Mouse (Mus musculus): ENCODE data around the gene Ciita. TPM values are rescaled to one million over a fixed set of nuclear protein-coding genes. Genes with fewer than 3 reads are reported as not detected.

Ciita gene
- polyA plus RNA-seq, 1 experiment from 2014 or later: 0.35 TPM

- Histone ChIP-seq H3K9ac (ENCODE audit: low read length) (peak within 1 kb of the TSS; percentile 86), H3K36me3 (ENCODE audit: control insufficient read depth, insufficient read depth, low read length) (no peaks in the 10 kb centered on the region), H3K27ac (ENCODE audit: low read depth) (peak within 1 kb of the TSS; percentile 82), H3K4me1 (replicated peaks; ENCODE audit: control insufficient read depth, insufficient read depth, low read length) (peaks cover 35% of the 10 kb centered on the region), H3K4me3 (ENCODE audit: low read depth, low read length) (peak within 1 kb of the TSS; percentile 83), H3K9me3 (ENCODE audit: control insufficient read depth, low read length) (no peaks in the 10 kb centered on the region), H3K27me3 (replicated peaks; ENCODE audit: control insufficient read depth, insufficient read depth, low read length) (no peaks in the 10 kb centered on the region), H3K4me2 (ENCODE audit: low read length) (peak within 1 kb of the TSS; percentile 91)
- DNase-seq (ENCODE audit: low spot score) (peak; percentile 89), ATAC-seq (replicated peaks; ENCODE audit: low FRiP score, low TSS enrichment, low read depth) (peak; percentile 94)
- WGBS: under 1% methylated on average over 54 of the region's 61 CpGs
Observed at GRCm38 (mm10) chr16:10542698-10543365, 63.0 kb downstream of the Ciita start, which contains the start of gene Dexi. Gene Dexi (minus strand): TSS chr16:10543054.

GRCm38 (mm10) chr16:10544995-10545622, 65.2 kb downstream of the Ciita start, which contains the start of gene Clec16a:
Gene Clec16a (plus strand): TSS chr16:10545339.
- Histone ChIP-seq H3K4me3 (ENCODE audit: low read depth, low read length) (peak within 1 kb of the TSS; percentile 89), H3K9me3 (ENCODE audit: control insufficient read depth, low read length) (no peaks in the 10 kb centered on the region), H3K9ac (ENCODE audit: low read length) (peak within 1 kb of the TSS; percentile 72), H3K36me3 (ENCODE audit: control insufficient read depth, insufficient read depth, low read length) (no peaks in the 10 kb centered on the region), H3K4me2 (ENCODE audit: low read length) (peak within 1 kb of the TSS; percentile 90), H3K27me3 (replicated peaks; ENCODE audit: control insufficient read depth, insufficient read depth, low read length) (no peaks in the 10 kb centered on the region), H3K4me1 (replicated peaks; ENCODE audit: control insufficient read depth, insufficient read depth, low read length) (peaks cover 32% of the 10 kb centered on the region), H3K27ac (ENCODE audit: low read depth) (no peak within 1 kb of the TSS; the same call in 1 of the 2 replicates)
- ATAC-seq (replicated peaks; ENCODE audit: low FRiP score, low TSS enrichment, low read depth): peak; percentile 87
- under 1% methylated on average over 58 of the region's 58 CpGs for WGBS
- peak; percentile 97 for DNase-seq (ENCODE audit: low spot score)

GRCm38 (mm10) chr16:10546865-10547264, 67.0 kb downstream of the Ciita start:
- Histone ChIP-seq H3K9me3 (ENCODE audit: control insufficient read depth, low read length) (no peaks in the 10 kb centered on the region), H3K4me1 (replicated peaks; ENCODE audit: control insufficient read depth, insufficient read depth, low read length) (peaks cover 16% of the 10 kb centered on the region), H3K4me2 (ENCODE audit: low read length) (no peak overlapping the region), H3K4me3 (ENCODE audit: low read depth, low read length) (no peak overlapping the region), H3K36me3 (ENCODE audit: control insufficient read depth, insufficient read depth, low read length) (no peaks in the 10 kb centered on the region), H3K27ac (ENCODE audit: low read depth) (no peak overlapping the region), H3K9ac (ENCODE audit: low read length) (no peak overlapping the region), H3K27me3 (replicated peaks; ENCODE audit: control insufficient read depth, insufficient read depth, low read length) (no peaks in the 10 kb centered on the region)
- 69% methylated on average over 3 of the region's 3 CpGs for WGBS
- DNase-seq (ENCODE audit: low spot score) (no peak), ATAC-seq (replicated peaks; ENCODE audit: low FRiP score, low TSS enrichment, low read depth) (no peak)

- no peak for ATAC-seq (replicated peaks; ENCODE audit: low FRiP score, low TSS enrichment, low read depth)
- Histone ChIP-seq H3K9ac (ENCODE audit: low read length) (no peak overlapping the region), H3K9me3 (ENCODE audit: control insufficient read depth, low read length) (no peaks in the 10 kb centered on the region), H3K27ac (ENCODE audit: low read depth) (no peak overlapping the region), H3K36me3 (ENCODE audit: control insufficient read depth, insufficient read depth, low read length) (no peaks in the 10 kb centered on the region), H3K4me2 (ENCODE audit: low read length) (no peak overlapping the region), H3K4me1 (replicated peaks; ENCODE audit: control insufficient read depth, insufficient read depth, low read length) (peaks cover 12% of the 10 kb centered on the region), H3K27me3 (replicated peaks; ENCODE audit: control insufficient read depth, insufficient read depth, low read length) (no peaks in the 10 kb centered on the region), H3K4me3 (ENCODE audit: low read depth, low read length) (no peak overlapping the region)
- WGBS: 63% methylated on average over 3 of the region's 3 CpGs
- no peak for DNase-seq (ENCODE audit: low spot score)
Observed at GRCm38 (mm10) chr16:10548938-10549337, 69.1 kb downstream of the Ciita start.

GRCm38 (mm10) chr16:10549600-10549999, 69.7 kb downstream of the Ciita start:
- H3K4me1 ChIP-seq (replicated peaks; ENCODE audit: control insufficient read depth, insufficient read depth, low read length): peaks cover 12% of the 10 kb centered on the region
- no peak overlapping the region for H3K4me3 ChIP-seq (ENCODE audit: low read depth, low read length)
- H3K9me3 ChIP-seq (ENCODE audit: control insufficient read depth, low read length): no peaks in the 10 kb centered on the region
- H3K9ac ChIP-seq (ENCODE audit: low read length): no peak overlapping the region
- no peak for DNase-seq (ENCODE audit: low spot score)
- no peaks in the 10 kb centered on the region for H3K27me3 ChIP-seq (replicated peaks; ENCODE audit: control insufficient read depth, insufficient read depth, low read length)
- H3K27ac ChIP-seq (ENCODE audit: low read depth): no peak overlapping the region
- H3K4me2 ChIP-seq (ENCODE audit: low read length): no peak overlapping the region
- no peak for ATAC-seq (replicated peaks; ENCODE audit: low FRiP score, low TSS enrichment, low read depth)
- H3K36me3 ChIP-seq (ENCODE audit: control insufficient read depth, insufficient read depth, low read length): no peaks in the 10 kb centered on the region
- 86% methylated on average over 2 of the region's 2 CpGs for WGBS

GRCm38 (mm10) chr16:10551592-10551991, 71.7 kb downstream of the Ciita start:
- no peaks in the 10 kb centered on the region for H3K27me3 ChIP-seq (replicated peaks; ENCODE audit: control insufficient read depth, insufficient read depth, low read length)
- ATAC-seq (replicated peaks; ENCODE audit: low FRiP score, low TSS enrichment, low read depth): no peak
- 77% methylated on average over 4 of the region's 4 CpGs for WGBS

GRCm38 (mm10) chr16:10553858-10554257, 74.0 kb downstream of the Ciita start:
- Histone ChIP-seq H3K27ac (ENCODE audit: low read depth) (no peak overlapping the region), H3K4me1 (replicated peaks; ENCODE audit: control insufficient read depth, insufficient read depth, low read length) (no peaks in the 10 kb centered on the region), H3K27me3 (replicated peaks; ENCODE audit: control insufficient read depth, insufficient read depth, low read length) (no peaks in the 10 kb centered on the region), H3K4me2 (ENCODE audit: low read length) (no peak overlapping the region), H3K9ac (ENCODE audit: low read length) (no peak overlapping the region), H3K9me3 (ENCODE audit: control insufficient read depth, low read length) (no peaks in the 10 kb centered on the region), H3K36me3 (ENCODE audit: control insufficient read depth, insufficient read depth, low read length) (no peaks in the 10 kb centered on the region), H3K4me3 (ENCODE audit: low read depth, low read length) (no peak overlapping the region)
- DNase-seq (ENCODE audit: low spot score): no peak
- no peak for ATAC-seq (replicated peaks; ENCODE audit: low FRiP score, low TSS enrichment, low read depth)
- WGBS: 88% methylated on average over 2 of the region's 2 CpGs

More at GRCm38 (mm10) chr16:10551592-10551991, 71.7 kb downstream of the Ciita start:
- H3K4me1 ChIP-seq (replicated peaks; ENCODE audit: control insufficient read depth, insufficient read depth, low read length): peaks cover 3% of the 10 kb centered on the region; the same call in 1 of the 2 replicates
- no peaks in the 10 kb centered on the region for H3K9me3 ChIP-seq (ENCODE audit: control insufficient read depth, low read length)
- no peak for DNase-seq (ENCODE audit: low spot score)
- no peaks in the 10 kb centered on the region for H3K36me3 ChIP-seq (ENCODE audit: control insufficient read depth, insufficient read depth, low read length)
- no peak overlapping the region for H3K4me2 ChIP-seq (ENCODE audit: low read length)
- no peak overlapping the region for H3K4me3 ChIP-seq (ENCODE audit: low read depth, low read length)
- no peak overlapping the region for H3K9ac ChIP-seq (ENCODE audit: low read length)
- no peak overlapping the region for H3K27ac ChIP-seq (ENCODE audit: low read depth)

GRCm38 (mm10) chr16:10559991-10560390, 80.1 kb downstream of the Ciita start:
- WGBS: 91% methylated on average over 8 of the region's 8 CpGs

More at GRCm38 (mm10) chr16:10559991-10560390, 80.1 kb downstream of the Ciita start:
- no peak overlapping the region for H3K4me3 ChIP-seq (ENCODE audit: low read depth, low read length)
- no peak overlapping the region for H3K4me2 ChIP-seq (ENCODE audit: low read length)
- no peak overlapping the region for H3K9ac ChIP-seq (ENCODE audit: low read length)
- H3K36me3 ChIP-seq (ENCODE audit: control insufficient read depth, insufficient read depth, low read length): peaks cover 16% of the 10 kb centered on the region
- no peaks in the 10 kb centered on the region for H3K9me3 ChIP-seq (ENCODE audit: control insufficient read depth, low read length)
- H3K27me3 ChIP-seq (replicated peaks; ENCODE audit: control insufficient read depth, insufficient read depth, low read length): no peaks in the 10 kb centered on the region
- H3K4me1 ChIP-seq (replicated peaks; ENCODE audit: control insufficient read depth, insufficient read depth, low read length): no peaks in the 10 kb centered on the region
- no peak for DNase-seq (ENCODE audit: low spot score)
- H3K27ac ChIP-seq (ENCODE audit: low read depth): no peak overlapping the region
- no peak for ATAC-seq (replicated peaks; ENCODE audit: low FRiP score, low TSS enrichment, low read depth)

Data from intestine, embryonic 14.5 days (tissue).